Mouse (Mus musculus) left cerebral cortex, postnatal 25 days (tissue): ENCODE data around the gene Thoc6. TPM values are rescaled to one million over a fixed set of nuclear protein-coding genes. Genes with fewer than 3 reads are reported as not detected.

Experiments
- DNase-seq, 2 experiments: peaks; one replicate each; pipeline ENCODE4 v3.0.0; 2022; ENCODE audit warnings: low spot score in 2 of 2, mixed read lengths in 1 of 2
- intact Hi-C: fragments of 180-260 bp; cut with DNase I; formaldehyde crosslinking; loops from one replicate; pipeline ENCODE4 v1.15.1; 2025
- total RNA-seq, 2 experiments: library from RNA; stranded (reverse); gene quantifications; 2 replicates each; pipeline ENCODE4 v1.2.3; 2021

Gene Thoc6
- total RNA-seq, 2 experiments from 2014 or later: 5.2 to 7.4 TPM

DNA sequence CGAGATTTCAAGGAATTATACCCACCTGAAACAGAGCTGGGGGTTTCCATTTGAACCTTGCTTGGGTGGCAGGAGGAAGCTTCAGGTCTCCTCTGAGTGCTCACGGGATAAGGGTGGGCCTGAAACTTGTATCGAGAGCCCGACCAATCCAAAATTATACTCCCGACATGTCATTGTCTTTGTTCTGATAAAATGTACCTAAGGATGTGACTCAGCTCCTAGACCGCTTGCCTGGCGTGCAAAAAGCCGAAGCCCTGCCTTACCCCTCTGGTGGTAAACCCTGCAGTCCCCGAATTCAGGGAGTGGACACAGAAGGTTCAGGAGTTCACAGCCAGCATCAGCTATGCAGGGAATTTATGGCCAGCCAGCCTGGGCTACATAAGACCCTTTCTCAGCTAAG is 6.7 kb upstream of the Thoc6 start:
- intact Hi-C loops: no loop called here
- no peak for DNase-seq

DNA sequence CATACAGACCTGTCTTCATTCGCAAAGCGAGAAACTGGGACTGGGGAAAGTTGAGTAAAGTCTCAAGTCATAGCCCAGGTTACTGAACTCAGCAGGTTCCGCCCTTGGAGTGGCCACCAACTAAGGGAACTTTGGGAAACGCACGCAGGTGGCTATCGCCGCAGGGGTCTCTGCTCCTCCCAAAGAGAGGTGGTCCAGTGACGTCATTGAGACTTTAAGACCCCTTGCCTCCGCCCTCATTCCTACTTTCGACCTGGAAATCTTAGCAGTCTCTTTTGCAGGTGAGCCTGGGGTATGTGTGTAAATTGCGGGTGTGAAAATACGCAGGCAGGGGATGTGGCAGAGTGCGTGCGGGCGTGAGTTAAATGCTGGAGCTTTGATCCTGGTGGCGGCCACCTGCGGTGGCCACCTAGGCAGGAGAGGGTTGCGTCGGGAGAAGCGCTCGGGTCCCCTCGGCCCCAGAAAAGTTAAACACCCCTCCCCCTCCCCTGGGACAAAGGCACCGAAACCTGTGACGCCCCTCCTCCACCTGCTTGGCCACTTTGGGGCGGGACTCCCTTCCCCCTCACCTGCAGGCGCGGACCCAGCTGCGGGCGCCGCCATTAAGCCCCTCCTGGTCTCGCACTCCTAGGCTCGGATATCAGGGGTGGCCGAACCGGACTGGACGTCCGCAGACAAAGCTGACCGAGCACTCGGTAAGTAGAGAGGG is 5.6 kb upstream of the Thoc6 start, which contains the start of gene Cldn6:
Gene Cldn6 (plus strand): TSS at position 123 of the 709 bp plus-strand sequence.
- DNase-seq: no peak
- intact Hi-C loops: no loop called here

DNA sequence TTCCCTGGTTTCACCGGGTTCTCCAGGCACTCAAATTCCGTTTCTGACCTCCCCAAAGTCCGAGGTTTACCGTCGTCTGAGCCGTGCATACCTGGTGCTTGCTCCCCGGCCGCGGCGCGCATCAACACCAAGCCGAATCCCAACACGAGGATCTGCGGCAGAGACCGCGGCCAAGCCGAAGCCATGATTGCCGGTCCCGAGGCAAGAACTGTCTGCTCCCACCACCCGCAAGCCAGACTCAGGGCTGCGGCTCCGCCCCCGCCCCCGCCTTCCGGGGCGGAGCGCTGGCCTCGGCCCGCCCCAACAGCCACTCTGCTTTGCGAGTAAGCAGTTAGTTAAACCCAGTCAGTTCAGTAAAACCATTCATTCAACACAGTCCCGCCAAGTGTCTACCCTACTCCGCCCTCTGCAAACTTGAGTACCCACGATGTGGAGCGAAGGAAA is 3.6 kb upstream of the Thoc6 start, which contains the start of gene Tnfrsf12a:
Gene Tnfrsf12a (minus strand): TSS at position 233 of the 444 bp plus-strand sequence.
- intact Hi-C loops: loop anchor here (1.0 kb wide), 1 partner anchor 23 kb away; no protein-coding TSS in a partner anchor
- DNase-seq: peak; percentile 70 to 79

DNA sequence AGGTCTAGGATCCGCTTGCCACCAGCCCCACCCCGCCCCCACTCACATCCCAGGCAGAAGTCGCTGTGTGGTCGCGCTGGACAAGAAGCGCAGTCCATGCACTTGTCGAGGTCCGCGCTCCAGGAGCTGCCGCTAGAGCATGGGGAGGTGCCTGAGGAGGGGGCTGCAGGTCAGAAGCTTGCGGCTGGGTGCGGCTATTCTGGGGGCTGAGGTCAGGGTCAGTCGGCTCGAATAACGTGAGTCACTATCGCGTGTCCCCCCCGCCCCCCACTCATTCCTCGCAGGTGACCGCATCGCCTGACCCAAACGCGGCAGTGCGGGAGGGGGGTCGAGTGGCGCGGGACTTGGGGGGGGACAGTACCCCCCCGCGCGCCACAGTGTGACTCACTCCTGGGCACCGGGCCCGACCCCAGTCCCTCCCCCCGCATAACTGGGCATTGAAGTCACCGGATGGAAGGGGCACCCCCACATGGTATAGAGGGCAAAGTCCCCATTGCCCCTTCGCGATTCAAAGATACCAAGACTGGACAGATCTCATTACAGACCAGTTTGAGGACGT is 2.9 kb upstream of the Thoc6 start:
- intact Hi-C loops: loop anchor here (1.0 kb wide), 1 partner anchor 24 kb away; no protein-coding TSS in a partner anchor

DNA sequence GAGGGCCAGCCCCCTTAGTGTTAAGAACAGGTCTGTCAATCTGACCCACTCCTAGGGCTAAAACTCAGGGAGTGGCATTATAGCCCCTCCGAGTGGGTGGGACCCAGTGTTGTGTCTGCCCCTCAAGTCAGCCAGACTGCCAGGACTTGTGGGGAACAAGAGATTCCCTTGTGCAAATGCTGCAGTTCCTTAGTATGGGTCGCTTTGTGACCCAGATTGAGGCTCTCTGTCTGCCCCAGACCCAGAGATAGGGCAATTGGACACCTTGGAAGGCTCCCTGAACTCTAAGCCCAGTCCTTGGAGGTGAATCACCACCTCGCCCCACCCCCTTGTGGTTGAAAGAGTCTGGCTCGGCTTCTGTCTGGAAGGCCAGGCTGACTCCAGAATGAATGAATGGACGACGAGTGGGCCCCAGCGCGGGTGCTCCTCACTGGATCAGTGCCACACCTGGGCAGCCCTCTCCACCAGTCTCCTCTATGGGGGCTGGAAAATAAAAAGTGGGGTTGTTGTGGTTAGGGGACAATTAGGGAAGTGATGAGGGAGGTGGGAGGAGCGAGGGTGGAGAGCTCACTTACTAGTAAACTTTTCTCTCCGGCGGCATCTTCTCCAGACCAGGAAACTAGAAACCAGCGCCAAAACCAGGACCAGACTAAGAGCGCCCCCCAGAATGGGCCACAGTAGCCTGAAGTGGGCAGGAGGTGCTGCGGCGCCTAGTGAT is 2.0 kb upstream of the Thoc6 start:
- DNase-seq: peak; percentile 11 to 13
- intact Hi-C loops: loop anchor here (2.0 kb wide), 1 partner anchor 29 kb away; no protein-coding TSS in a partner anchor

More for the DNA sequence above, 2.9 kb upstream of the Thoc6 start:
- DNase-seq: peak; percentile 11 to 15

DNA sequence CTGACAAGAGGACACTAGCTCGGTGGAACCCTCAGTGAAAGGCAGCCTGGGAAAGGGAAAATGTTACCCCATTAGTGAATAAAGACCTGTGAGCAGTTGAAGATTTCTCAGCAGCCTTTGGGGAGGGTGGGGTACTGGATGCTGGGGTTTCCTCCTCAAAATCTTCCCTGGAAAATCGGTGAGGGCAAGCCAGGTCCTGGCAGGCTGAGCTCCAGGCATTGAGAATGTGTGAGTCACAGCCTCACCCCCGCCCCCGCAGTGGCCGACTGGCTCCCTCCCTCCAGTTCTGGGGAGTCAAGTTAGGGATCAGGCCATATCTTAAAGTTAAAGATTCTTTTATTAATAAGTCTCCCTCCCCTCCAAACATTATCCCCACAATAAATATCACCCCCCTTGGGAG is 1.4 kb upstream of the Thoc6 start:
- peak in 1 of 2 experiments; percentile 23 for DNase-seq
- intact Hi-C loops: loop anchor here (2.0 kb wide), 1 partner anchor 30 kb away; no protein-coding TSS in a partner anchor

DNA sequence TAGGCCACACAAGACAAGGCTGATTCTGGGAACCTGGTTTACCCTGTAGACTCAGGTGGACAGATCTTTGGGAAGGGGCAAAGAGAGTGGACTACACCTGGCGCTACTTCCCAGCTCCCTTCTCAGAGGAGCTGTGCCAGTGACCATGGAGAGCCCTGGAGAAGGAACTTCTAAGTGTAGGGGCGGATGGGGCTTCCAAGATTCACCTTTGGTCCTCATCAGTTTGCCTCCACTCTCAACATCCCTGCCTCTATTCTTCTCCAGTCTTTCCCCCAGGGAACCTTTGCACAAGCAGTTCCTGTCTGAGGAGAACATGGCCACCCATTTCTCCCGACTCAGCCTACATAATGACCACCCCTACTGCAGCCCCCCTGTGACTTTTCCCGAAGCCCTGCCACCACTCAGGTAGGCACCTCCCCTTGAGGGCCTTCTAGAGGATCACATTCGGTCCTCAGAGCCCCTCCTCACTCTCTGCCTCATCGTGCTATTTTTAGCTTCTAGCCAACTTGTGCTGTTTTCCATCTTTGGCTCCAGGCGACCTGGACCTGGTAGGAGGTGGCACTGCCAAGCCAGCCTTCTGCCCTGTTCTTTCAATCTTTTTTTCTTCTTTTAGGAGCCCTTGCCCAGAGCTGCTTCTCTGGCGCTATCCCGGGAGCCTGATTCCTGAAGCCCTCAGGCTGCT is 730 bp upstream of the Thoc6 start:
- DNase-seq: peak in 1 of 2 experiments; percentile 19
- intact Hi-C loops: loop anchor here (2.0 kb wide), 1 partner anchor 30 kb away; no protein-coding TSS in a partner anchor

DNA sequence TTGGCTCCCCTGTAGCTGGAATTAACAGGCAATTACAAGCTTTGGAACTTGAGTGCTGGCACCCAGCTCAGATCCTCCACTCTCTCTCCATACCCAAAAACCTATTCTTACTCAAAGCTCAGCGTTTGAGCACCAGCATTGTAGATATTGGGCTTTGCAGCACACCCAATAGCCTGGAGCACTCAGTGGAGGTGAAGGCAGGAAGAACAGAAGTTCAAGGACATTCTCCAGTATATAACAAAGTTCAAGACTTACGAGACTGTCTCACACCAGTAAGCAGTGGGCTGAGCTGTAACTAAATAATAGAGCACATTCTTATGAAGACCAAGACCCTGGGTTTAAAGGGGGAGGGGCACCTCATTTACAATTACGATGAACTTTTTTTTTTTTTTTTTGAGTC is 921 bp downstream of the Thoc6 start:
- DNase-seq: no peak
- intact Hi-C loops: no loop called here

DNA sequence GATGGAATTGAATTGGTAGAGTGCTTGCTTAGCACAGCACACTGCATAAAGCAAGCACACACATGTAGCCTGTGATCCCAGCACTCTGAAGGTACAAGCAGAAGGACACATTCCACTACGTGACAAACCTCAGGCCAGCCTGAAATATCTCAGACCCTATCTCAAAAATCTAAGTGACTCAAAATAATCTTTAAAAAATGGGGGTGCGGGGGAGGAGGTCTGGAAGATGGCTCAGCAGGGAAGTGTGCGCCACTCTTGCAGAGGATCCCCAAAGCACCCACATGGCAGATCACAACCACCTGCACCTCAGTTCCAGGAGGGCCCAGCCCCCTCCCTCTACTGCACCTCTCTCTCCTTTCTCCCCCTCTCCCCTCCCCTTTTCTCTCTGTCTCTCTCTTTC is 2.2 kb downstream of the Thoc6 start:
- DNase-seq: no peak
- intact Hi-C loops: no loop called here

DNA sequence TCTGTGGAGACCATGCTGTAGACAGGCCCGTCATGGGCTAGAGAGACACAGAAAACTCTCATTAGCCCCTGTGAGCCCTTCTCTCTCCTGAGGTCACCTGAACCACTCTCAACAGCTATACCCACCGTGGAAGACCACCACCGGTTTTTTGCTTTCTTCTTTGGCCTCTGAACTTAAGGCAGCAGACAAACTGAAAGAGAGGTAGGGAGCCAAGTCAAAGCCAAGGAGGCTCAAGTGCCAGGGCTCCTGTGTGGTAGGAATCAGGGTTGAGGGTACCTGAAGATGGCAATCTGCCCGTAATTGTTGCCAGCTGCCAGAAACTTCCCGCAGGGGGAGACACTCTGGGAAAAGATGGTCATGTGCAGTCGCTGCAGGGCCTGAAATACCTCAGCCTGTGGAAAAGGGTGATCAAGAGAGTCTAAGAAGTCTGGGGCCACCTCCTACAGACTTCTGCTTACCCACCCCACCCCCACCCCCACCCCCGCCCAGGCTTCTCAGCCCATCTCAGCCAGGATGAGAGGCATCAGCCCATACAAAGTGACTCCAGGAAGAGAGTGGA is 3.1 kb downstream of the Thoc6 start:
- intact Hi-C loops: no loop called here
- DNase-seq: no peak

DNA sequence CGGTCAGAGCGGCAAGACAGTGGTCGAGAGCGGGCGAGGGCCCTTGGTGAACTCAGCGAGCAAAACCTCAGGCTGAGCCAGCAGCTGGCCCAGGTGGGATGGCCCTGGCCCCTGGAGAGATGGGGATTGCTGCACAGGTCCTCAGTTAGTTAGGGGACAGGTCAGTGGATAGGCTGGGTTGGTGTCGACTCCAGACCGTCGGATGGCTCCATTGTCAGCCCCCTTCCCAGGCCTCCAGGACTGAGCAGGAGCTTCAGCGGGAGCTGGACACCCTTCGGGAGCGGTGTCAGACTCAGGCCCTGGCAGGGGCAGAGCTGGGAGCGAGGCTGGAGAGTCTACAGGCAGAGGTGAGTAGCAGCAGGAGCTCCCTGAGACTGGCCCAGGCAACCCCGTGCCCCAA is 8.2 kb downstream of the Thoc6 start:
- intact Hi-C loops: no loop called here

DNA sequence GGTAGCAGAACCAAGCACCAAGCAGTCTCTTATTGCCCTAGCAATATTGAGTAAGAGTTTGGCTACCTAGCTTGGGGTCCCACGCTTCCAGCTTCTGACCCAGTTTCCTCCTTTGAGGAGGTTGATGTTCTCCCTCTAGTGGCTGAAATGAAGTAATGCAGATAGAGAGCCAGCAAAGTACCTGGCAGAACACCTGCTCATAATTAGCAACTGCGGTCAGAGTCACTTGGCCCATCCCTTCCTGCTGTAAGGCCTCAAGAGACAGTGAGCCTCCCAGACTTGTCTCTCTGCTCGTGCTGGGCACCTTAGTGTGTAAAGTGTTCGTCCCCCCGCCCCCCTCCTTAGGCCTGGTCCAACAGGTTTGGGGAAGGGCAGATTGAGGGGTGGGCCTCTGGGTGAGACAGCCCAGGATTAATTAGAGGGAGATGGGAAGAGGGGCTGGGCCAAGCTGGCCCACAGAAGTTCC is 9.1 kb downstream of the Thoc6 start:
- intact Hi-C loops: loop anchor here (5.0 kb wide), 1 partner anchor 38 kb away; no protein-coding TSS in a partner anchor
- peak in 1 of 2 experiments; percentile 33 for DNase-seq

More for the DNA sequence above, 8.2 kb downstream of the Thoc6 start:
- DNase-seq: no peak

DNA sequence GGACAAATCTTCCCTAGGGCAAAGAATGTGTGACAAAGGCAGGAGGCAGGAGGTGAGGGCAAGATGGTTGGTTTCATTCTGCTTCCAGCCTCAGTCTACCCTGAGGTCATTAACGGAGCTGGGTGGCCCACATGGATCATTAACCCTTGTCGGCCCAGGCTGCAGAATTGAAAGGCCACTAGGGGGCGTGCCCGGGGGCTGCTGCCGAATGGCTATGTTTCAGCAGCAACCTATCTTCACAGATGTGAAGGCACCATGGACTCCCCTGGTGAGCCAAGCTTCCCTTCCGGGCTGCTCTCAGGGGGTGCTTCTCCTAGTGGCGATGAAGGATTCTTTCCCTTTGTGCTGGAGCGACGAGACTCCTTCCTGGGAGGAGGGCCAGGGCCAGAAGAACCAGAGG is 12.2 kb downstream of the Thoc6 start:
- no peak for DNase-seq

DNA sequence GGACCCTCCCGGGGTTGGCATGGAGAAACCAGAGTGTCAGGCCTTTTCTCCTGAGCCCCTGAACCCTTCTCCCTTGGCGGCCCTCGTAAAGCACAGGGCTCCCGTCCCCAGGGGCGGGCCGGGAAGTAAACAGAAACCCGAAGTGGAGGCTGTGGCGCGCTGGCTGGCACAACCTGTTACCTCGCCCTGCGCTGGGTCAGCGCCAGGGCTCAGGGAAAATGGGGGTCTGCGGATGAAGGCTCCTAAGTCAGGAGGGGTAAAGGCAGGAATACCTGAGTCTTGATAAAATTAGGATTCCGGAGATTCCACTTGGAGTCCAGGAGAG is 12.8 kb downstream of the Thoc6 start:
- DNase-seq: no peak
- intact Hi-C loops: loop anchor here (5.0 kb wide), 1 partner anchor 41 kb away; no protein-coding TSS in a partner anchor

More for the DNA sequence above, 12.2 kb downstream of the Thoc6 start:
- intact Hi-C loops: loop anchor here (5.0 kb wide), 1 partner anchor 41 kb away; no protein-coding TSS in a partner anchor

DNA sequence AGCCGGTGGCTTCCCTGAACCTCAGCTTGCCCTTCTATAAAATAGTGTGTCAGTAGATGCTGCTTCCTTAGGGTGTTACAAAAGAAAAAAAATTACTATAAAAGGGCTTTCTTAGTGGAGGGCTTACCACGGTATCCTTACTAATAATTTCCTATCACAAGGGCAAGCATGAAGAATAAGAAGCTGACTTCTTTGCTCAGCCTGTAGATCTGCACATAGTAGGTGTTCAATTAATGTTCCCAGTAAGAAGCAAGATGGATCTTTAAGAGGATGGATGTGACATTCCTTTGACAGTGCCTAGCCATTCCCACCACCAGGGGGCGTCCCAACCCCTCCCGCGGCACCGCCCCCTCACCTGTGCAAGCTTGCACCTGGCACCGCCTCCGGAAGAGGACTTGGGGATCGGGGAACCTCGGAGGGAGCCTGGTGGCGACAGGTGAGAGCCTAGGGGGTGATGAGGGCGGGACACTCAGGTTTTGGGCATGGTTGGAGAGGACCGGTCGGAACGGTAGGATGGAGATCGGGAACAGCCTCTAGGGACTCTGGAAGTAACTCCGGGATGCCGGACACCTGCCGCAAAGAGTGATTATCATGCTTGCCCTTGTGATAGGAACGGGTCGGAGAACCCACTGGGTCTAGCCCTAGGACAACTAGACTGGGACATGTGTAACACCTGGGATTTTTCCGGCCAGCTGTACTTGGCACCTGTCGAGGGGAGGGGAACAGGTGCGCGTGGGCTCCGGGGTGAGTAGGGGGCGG is 13.4 kb downstream of the Thoc6 start, which contains the start of gene Bicdl2:
Gene Bicdl2 (plus strand): TSS at position 390 of the 759 bp plus-strand sequence.
- intact Hi-C loops: loop anchor here (5.0 kb wide), 1 partner anchor 42 kb away; no protein-coding TSS in a partner anchor
- DNase-seq: no peak

DNA sequence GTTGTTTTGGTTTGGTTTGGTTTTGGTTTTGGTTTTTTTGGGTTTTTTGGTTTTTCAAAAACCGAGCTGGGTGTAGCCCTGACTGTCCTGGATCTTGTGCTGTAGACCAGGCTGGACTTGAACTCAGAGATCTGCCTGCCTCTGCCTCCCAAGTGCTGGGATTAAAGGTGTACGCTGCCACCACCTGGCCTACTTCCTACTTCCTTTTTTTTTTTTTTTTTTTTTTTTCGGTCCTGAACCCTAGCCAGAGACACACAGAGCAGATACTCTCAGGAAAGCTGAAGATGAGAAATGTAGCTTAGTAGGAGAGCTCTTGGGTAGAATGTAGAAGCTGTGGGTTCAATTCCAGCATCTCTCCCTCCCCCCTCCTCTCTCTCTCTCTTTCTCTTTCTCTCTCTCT is 15.2 kb downstream of the Thoc6 start:
- no peak for DNase-seq
- intact Hi-C loops: no loop called here

DNA sequence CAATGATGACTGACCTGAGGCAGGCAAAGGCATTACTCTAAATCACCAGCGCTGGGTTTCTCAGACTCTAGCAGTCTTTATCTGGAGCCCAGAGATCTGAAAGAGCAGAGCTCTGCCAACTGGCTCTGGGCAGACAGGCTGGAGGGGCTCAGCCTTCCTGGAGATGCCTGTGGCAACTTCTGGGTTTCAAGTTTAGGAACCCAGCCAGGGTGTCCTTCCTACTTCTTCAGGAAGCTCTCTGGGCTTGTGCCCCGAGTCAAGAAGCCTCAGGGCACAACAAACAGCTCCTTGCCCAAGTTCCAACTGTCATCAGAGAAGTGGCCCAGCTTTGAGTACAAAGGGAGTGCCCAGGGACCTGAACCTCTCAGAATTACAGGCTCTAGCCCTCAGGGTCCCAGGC is 19.3 kb downstream of the Thoc6 start:
- intact Hi-C loops: no loop called here
- DNase-seq: no peak

DNA sequence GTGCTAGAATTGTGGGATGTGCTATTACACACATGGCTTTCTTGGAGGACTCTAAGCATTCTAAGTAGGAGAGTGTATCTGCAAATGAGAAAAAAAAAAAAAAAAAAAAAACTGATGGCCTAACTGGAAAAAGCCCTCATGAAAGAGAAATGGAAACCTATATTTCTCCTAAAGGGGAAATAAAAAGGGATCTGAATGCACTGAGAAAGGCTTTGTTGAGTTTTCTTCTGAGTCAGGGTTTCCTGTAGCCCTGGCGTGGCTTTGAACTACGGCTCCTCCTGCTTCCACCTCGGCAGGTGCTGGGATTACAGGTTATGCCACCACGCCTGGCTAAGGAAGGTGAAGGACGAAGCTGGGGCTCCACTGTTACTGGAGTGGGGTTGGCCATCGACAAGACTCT is 19.7 kb downstream of the Thoc6 start:
- intact Hi-C loops: no loop called here
- DNase-seq: no peak
